Mouse (Mus musculus): ENCODE results near the gene Dnm1.
A peak's percentile ranks its signal among the peaks of the same experiment; 100 is the strongest.

Dnm1 gene

DNA sequence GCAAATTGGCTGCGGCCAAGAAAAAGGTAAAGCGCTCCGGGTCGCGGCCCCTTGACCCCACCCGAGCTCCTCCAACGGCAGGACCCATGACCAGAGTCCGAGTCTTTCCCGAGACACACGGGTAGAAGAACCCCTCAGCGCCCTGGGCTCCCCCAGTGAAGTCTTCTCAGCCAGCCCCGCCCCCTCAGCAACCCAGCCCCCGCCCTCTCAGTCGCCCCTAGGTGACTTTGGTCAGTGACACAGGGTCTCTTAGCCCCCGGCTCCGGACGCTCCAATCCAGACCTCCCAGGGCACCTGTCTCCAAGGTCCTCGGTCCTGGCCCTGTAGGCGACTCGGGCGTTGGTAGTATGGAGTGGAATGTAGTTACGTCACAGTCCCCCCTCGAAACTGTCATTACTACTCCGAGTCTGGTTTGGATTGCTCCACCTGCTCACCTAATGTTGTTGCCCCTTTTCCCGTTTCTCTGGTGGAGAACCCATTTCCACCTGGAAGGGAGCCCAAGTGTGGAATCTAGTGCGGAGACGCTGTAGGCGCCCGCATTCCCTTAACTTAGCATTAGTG lies 64.7 kb downstream of the Dnm1 start:
- peak; percentile 21; the same call in 1 of the 2 replicates for ATAC-seq (ENCODE audit: insufficient number of reproducible peaks, low FRiP score, low TSS enrichment)

DNA sequence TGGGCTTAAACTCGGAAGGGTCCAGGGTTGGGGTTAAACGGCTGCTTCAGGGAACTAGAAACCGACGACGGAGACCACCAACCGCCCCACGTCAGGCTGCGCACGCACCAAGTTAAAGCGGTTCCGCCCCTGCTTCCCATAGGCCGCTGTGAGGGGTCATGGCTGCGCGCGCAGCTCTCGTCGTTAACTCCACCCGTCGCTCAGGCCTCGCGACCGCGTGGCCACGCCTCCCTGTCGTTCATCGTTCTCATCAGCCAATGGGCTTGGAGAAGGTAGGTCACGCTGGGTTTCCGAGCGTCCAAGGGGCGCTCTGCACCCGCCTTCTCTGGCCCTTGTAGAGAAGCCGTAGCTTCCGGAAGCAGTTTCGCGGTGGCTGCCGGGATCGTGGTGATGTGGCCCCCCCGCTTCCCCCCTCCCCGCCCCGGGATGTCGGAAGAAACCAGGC lies 65.2 kb downstream of the Dnm1 start, which contains the start of gene Swi5:
Gene Swi5 (minus strand): TSS at position 153 of the 445 bp plus-strand sequence.
- peak; percentile 98 for ATAC-seq (ENCODE audit: insufficient number of reproducible peaks, low FRiP score, low TSS enrichment)

DNA sequence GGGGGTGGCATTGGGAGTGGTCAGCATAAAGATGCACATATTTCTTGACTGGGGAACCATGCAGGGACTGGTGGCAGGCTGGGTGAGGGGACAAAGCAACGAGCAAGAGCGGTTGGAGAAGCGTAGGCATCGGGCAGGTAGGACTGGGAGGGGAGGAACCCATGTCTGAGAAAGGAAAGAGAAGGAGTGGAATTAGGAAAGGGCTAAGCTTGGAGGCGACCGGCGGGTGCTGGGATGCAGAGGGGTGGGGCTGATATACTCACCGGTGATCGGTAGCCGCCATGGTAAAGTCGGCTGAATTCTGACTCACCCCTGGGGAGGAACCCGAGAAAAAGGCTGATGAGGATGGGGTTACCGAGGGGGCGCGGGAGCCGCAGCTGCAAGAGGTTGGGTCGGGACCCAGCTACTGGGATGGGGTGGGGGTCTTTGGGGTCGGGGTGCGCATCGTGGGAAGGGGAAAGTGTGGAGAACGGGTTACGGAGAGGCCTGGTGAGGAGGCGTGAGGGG lies 65.8 kb downstream of the Dnm1 start, which contains the start of gene Golga2:
Gene Golga2 (plus strand): TSS at position 51 of the 507 bp plus-strand sequence.
- ATAC-seq (ENCODE audit: insufficient number of reproducible peaks, low FRiP score, low TSS enrichment), result 0 out of 2 replicates have a peak, but pooled peaks have one; percentile 11

DNA sequence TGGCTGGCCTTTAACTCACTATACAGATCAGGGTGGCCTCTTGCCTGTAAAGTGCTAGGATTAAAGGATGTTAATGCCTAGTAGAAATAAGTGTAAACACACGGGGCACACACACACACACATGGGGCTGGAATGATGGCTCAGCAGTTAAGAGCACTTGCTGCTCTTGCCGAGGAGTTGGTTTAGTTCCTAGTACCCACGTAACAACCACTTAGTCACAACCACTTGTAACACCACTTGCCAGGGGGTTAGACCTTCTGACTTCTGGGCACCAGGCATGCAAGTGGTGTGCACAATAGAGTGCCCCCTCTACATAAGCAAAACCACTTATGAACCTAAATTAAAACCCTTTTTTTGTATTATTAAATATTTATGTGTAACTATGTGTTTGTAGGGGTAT lies 69.2 kb downstream of the Dnm1 start:
- no peak for ATAC-seq (ENCODE audit: insufficient number of reproducible peaks, low FRiP score, low TSS enrichment)

DNA sequence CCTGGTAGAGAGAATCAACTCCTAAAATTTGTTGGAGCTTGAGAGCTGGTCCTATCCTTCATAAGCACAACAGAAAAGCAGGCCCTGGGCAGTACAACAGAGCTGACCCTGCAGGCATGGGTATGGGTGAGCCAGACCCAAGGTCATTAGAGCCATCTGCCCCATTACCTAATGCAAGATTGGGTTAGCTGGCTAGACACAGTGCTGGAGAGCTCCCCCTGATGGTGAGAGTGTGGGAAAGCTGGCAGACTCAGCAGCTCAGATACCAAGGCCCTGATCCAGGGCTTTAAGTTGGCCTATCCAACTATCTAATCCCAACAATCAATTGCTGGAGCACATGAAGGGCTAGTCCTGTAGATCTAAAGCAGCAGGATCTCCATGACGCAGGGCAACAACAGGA lies 70.4 kb downstream of the Dnm1 start:
- ATAC-seq (ENCODE audit: insufficient number of reproducible peaks, low FRiP score, low TSS enrichment), result peak; percentile 58; the same call in 1 of the 2 replicates

DNA sequence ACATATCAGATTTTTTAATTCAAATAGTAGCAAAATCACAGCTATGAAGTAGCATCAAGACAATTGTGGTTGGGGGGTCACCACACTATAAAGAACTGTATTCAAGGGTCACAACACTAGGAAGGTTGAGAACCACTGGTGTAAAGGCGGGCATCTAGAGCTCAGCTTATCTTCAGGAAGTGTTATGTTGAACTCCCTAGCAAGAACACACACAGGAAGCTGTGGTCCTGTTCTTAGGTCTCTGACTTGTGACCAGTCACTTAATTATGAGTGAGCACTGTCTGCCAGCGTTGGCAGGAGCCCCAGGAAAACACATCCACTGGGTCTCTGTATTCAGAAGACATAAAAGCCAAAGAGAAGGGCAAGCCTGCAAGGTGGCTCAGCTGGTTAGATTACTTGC lies 70.8 kb downstream of the Dnm1 start:
- no peak for ATAC-seq (ENCODE audit: insufficient number of reproducible peaks, low FRiP score, low TSS enrichment)

DNA sequence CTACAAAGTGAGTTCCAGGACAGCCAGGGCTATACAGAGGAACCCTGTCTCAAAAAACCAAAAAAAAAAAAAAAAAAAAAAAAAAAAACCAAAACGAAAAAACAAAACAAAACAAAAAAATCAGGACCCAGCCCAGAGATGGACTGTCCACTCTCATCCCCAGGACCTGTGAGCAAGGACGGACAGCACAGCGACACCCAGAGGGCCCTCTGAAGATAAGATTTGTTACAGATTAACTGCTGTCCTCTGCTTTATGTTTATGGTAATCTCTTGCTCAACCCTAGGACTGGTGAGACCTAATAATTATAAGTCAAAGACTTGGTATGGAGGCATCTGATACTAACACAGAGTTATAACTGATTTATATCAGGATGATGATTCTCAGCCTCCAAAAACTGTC lies 77.3 kb downstream of the Dnm1 start:
- no peak for ATAC-seq (ENCODE audit: insufficient number of reproducible peaks, low FRiP score, low TSS enrichment)

DNA sequence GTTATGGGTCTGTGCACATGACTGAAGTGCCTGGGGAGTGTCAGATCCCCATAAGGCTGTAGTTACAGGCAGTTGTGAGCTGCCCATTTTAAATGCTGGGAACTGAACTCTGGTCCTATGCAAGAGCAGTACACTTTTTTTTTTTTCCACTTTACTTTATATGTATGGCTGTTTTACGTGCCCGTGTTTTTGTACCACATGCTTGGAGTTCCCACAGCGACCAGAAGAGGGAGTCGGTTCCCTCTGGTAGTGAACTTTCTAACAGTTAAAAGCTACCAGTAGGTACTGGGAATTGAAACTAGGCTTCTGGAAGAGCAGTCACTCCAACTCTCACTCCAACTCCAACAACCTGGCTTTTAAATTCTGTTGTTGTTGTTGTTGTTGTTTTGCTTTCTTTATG lies 92.5 kb downstream of the Dnm1 start:
- no peak for ATAC-seq (ENCODE audit: insufficient number of reproducible peaks, low FRiP score, low TSS enrichment)

DNA sequence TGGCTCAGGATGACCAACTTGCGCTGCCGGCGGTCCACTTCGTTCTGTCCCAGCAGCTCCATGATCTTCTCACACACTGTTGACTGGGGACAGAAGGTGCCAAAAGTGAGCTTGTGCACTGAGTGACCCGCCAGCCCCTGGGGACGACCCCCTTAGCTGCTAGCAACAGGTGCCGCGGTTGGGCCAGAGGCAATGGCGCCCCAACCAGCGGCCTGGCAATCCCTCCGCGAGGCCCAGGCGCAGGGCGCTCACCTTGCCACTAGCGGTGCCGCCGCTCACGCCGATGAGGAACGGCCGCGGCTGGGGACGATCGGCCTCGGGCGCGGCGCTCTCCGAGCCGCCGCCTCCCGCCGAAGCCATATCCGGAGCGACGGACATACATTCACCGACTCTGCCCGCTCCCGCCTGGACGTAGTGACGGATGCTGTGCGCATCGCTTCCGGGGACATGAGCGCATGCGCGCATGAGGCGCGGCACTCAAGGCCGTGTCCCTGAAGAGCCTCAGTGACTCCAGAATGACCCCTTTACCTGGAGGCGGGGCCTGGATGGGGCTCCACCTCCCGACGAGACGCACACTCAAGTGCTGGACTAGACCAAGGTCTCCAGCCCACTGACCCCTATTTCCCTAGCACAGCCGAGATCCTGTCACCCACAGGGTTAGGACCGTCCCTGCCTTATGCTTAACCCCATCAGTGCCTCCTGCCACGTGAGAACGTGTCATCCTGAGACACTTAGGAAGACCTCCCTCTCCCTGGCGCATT lies 93.3 kb downstream of the Dnm1 start, which contains the start of gene Uck1:
Gene Uck1 (minus strand): TSS at position 503 of the 761 bp plus-strand sequence.
- peak; percentile 93 for ATAC-seq (ENCODE audit: insufficient number of reproducible peaks, low FRiP score, low TSS enrichment)

DNA sequence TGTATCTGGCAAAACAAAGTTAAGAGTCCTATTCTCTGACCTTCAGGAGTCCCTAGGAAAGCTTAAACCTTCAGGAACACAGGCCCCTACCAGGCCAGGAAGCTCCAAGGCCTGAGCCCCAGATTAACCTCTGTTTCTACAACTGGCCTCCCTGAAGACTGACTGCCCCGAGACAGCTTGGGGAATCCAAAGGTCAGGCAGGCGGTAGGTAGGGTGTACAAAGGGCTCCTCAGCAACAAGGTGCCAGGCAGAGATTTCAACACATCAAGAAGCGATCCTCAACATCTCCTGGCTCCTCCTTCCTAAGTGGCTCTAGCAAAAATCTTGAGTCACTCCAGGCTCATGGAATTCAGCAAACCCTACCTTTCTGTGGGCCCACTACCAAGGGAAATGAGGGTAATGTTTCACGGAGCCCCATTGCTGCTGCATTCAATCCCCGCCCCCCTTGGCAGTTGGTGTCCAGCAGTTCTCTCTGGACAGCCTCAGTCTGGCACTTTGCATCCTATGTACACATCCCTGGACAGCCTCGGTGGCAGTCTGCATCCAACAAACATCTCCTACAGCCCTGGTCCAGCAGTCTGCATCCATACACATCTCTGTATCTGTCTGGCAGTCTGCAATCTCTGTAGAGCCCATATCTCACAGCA lies 94.1 kb downstream of the Dnm1 start:
- no peak for ATAC-seq (ENCODE audit: insufficient number of reproducible peaks, low FRiP score, low TSS enrichment)

Data from cerebellum, adult (tissue).